Mouse (Mus musculus) 3134 (cell line): Measurements from ENCODE around the gene Ccdc148.

Experiments used
- DNase-seq: peaks from one replicate; pipeline ENCODE4 v3.0.0-alpha.2; 2011; ENCODE audit warnings: low spot score; ENCODE audit not compliant: insufficient read length; ENCODE audit errors: extremely low read depth

The Ccdc148 gene

DNA sequence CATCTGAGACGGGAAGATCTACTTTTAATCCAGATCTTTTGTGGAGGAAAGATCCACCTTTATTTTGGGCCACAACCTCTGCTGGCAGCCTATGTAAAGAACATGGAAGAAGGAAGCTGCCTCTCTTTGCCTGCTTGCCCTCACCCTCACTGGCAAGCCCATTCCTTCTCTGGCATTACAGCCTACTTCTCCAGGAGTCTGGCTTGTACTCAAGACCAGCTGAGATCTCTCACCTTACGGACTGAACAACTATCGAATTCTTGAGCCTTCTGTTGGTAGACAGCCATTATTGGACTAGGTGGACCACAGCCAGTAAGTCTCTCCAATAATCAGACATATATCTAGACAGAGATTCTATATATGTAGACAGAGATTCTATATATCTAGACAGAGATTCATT is 208.4 kb downstream of the Ccdc148 start:
- no peak for DNase-seq

GRCm38 (mm10) chr2:58948796-58949195 is 211.7 kb downstream of the Ccdc148 start:
- DNase-seq, result no peak

GRCm38 (mm10) chr2:58941361-58941760 is 219.1 kb downstream of the Ccdc148 start:
- DNase-seq, result no peak

DNA sequence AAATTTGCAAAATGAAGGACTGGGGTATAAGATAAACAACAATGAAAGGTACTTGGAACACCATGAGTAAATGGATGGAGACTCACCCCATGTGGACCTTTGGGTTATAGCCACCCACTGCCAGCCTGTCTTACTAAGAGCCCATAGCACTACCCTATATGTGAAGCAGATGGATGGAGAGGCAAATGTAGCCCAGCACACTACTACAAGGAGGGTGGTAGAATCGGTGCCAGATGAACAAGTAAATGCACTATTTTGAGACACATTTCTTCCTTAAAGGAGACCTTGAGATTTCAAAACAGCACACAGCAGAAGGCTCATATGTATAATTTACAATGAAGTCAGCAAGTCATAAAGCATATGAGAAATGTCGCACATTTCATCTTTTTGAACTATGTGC is 234.9 kb downstream of the Ccdc148 start:
- DNase-seq, result no peak

DNA sequence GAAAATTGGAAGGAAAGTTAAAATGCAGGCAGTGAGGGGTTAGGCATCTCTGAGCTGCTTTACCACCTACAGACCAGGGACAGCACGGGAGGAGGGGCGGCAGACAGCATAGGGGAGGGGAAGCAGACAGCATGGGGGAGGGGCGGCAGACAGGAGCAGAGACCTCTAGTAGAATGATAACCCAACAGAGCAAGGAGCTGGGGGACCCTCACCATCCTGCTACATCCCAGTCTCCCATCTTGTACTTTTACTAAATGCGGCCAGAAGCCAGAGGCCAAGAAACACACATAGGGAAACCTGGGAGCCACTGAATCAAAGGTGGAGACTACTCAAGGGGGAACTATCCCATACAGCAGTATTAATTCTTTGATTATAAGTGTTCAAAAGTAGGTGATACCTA is 242.1 kb downstream of the Ccdc148 start:
- DNase-seq, result no peak

DNA sequence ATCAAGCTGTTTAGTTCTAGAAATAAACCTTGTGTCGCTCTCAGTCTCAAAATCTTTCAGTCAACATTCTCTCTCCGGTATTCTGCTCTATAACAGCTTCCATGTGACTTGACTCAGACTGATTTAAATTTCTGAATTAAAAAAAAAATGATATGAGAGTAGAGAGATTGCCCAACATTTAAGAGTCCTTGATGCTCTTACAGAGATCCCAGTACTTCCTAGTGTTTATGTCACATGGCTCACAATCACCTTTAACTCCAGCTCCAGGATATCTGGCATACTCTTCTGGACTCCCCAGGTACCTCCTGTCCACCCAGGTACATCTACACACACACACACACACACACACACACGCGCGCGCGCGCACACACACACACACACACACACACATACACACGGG is 248.1 kb downstream of the Ccdc148 start:
- no peak for DNase-seq

GRCm38 (mm10) chr2:58906814-58907516 is 253.5 kb downstream of the Ccdc148 start:
- no peak for DNase-seq

GRCm38 (mm10) chr2:58905057-58905456 is 255.4 kb downstream of the Ccdc148 start:
- no peak for DNase-seq

GRCm38 (mm10) chr2:58879876-58880275 is 280.6 kb downstream of the Ccdc148 start:
- no peak for DNase-seq

GRCm38 (mm10) chr2:58859134-58859533 is 301.3 kb downstream of the Ccdc148 start, which contains the start of gene Gm11099:
Gene Gm11099, plus strand, starts transcription at chr2:58859434.
- no peak for DNase-seq

DNA sequence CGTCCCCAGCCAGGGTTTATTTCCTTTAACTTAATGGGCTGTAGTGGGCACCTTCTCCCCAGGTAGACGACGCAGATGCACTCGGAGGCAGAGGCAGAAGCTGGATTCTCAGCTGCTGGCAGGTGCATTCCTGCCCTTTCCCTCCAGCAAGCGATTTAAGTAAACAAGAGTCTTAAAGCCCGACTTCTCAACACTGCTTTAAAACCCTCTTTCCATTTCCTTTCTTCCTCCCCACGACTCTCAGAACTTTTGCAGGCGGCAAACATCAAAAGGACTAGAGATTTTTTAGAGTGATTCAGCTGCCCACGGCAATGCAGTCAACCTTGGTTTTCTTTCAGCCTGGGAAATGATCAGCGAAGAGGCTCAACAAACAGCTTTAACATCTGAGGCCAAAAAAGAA is 316.0 kb downstream of the Ccdc148 start:
- DNase-seq, result no peak

DNA sequence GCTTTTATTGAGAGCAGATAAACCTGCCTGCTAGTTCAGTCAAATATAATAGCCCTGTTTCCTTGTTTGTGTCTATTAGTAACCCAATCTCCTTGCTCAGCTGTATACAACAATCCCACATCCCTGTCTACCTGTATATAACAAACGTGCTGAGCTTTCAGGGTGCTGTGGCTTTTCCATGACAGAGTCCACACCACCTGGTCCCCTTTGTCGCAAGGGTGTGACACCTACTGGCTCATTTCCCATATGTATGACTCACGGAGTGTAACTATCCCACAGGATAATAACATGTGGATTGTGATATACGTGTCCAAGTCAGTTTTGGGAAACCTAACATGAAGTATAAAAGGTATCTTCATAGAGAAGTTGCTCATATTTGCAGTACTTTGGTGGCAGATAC is 318.0 kb downstream of the Ccdc148 start:
- DNase-seq, result no peak

DNA sequence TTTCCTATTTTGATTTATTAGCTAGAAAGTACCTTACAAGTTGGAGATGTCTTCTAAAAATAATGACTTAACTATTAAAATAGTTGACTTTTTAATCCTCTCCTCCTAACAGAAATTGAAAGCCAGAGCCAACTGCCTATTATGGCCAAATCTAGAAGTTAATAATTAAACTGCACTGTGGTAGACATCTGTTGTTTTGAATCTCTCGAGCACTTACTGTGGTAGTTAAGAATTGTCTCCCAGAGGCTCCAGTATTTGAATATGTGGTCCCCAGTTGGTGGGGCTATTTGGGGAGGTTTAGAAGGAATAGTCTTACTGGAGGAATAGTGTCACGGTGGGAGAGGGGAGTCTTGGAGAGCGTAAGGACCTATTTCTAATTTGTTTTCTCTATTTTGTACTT is 319.5 kb downstream of the Ccdc148 start:
- DNase-seq, result no peak

DNA sequence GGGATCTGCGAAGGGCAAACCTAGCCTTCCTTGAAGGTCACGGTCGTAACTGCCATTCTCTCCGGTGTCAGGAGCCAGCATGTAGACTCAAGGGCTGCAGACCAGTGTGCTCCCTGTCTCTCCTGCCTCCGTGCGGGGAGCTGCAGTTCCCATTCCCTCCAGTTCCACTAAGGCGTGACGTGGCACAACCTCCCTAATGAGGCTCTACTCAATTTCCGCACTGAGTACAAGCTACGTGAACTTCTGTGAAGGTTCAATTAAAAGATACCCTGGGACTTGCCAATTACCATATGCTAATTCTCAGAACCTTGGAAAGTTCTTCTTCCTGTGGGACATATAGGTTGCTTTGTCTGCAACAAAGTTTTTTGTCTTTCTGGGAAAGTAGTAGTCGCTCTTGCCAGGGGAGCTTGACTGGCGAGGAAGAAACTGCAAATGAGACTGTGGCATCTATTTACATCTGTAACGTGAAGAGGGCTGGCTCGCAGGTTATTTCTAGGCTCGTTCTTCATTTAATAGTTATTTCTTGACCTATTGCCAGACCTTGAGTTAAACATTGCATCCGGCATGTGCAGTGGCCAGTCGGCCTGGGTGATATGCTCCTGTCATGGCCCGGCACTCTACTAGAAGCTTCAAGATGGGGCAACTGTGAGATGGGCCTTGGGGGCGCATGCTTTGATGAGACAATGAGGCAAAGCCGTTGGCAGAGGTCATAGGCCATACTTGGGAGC is 328.1 kb downstream of the Ccdc148 start:
- DNase-seq, result no peak

DNA sequence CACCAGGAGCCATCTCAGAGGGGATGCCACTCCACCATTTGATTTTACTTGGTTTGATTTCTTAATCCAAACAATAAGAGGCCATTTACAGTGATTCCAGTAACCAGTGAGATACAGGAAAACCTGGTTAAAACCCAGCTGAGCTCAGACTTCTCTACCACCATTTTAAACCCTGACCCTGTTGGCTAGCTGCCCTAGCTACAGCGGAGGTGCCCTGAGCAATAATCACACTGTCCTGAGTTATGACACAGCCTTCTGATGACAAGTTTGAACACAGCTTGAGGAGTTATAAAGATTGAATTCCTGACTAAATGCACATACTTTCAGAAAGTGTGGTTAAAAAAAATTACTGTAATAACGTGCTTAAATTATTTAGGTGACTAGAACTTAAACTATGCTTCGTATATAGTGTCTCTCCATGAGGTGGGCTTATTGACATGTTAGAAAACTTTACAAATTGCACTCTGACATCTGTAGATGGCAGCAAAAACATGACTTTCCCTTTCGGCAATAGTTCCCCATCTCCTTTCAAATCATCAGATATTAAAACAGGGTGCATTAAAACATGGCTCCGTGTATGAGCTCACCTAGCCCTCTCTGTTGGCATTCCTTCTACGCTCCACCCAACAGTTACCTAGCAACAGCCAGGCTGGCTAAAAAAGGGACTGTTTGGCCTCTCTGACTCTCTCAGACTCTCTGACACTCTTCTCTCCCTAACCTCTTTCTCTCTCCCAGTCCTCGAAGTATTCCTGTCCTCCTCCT is 330.3 kb downstream of the Ccdc148 start:
- no peak for DNase-seq

DNA sequence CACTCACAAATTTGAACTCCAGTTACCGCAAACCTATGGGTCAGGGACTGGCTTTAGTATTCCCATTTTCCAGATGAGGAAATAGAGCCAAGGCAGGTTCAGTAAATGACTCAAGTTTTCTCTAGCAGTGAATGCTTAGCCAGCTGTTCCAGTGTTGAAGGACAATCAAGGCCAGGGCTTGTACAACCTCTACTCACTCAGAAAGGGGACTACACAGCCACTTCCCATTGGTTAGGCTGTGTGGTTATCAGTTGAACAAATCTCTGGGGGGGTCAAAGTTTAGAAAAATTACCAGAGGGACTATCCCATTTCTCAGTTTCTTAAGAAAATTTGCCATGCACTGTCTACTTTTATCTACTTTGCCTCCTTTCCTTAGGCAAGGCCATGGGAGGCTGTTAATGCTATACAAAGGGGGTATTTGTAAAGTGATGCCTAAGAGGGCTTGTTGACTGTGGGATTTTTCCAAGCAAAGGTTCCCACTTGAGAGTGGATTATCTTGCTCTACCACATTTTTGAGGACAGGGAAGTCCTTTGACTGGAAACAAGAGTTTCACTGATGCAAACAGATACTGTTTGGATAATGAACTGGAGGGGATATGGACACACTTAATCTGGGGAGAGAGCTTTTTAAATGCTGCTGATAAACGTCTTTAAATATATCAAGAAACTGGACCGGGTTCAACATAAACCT is 331.4 kb downstream of the Ccdc148 start:
- DNase-seq, result no peak

GRCm38 (mm10) chr2:58812941-58813340 is 347.5 kb downstream of the Ccdc148 start:
- DNase-seq, result no peak

- no peak for DNase-seq
Measured at GRCm38 (mm10) chr2:58799623-58800022, 360.9 kb downstream of the Ccdc148 start.

GRCm38 (mm10) chr2:58799126-58799525 is 361.4 kb downstream of the Ccdc148 start:
- DNase-seq, result no peak

- no peak for DNase-seq
Measured at GRCm38 (mm10) chr2:58797506-58797905, 363.0 kb downstream of the Ccdc148 start.

DNA sequence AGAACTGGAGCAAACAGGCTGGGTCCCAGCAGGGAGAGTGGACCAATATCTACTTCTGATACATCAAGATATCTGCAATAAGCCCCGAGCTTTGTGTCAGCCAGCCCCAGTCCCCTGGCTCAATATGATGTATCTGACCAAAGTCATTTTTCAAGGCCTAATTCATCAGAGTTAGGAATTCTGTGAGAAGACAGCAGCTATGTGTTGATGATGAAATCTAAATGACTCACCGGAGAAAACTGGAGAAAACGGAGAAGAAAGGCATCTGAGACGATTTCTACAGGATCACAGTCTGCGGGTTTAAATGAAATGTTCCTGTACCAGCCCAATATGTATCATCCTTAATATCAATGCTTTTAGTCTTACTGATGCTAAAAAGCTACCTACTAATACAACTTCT is 365.1 kb downstream of the Ccdc148 start:
- DNase-seq, result no peak
